Mouse (Mus musculus) intestine, embryonic 14.5 days (tissue): ENCODE data around the gene Spryd7. TPM values are rescaled to one million over a fixed set of nuclear protein-coding genes. Genes with fewer than 3 reads are reported as not detected.
A peak's percentile ranks its signal among the peaks of the same experiment; 100 is the strongest.
"Not testable (repeated sequence)": the region's sequence is repeated elsewhere in the genome, so short reads cannot be mapped to it uniquely, and the experiment has no call there.

Experiments
- ATAC-seq: fragments of 200-750 bp; cut with Nextera tagmentation; replicated peaks from 2 replicates; pipeline ENCODE4 v1.8.0; 2017; ENCODE audit warnings: low read depth, moderate number of reproducible peaks, moderate TSS enrichment, moderate library complexity; ENCODE audit not compliant: low FRiP score, low TSS enrichment
- DNase-seq: peaks from one replicate; pipeline ENCODE4 v3.0.0-alpha.2; 2018; ENCODE audit warnings: low spot score
- H3K27ac ChIP-seq: fragments of 300-500 bp; sonication (generic); 2 replicates; pipeline ENCODE4 v1.5.1; 2014; ENCODE audit warnings: low read depth, mild to moderate bottlenecking, control low read depth
- H3K27me3 ChIP-seq: fragments of 300-500 bp; sonication (generic); replicated peaks from 2 replicates; pipeline ENCODE4 v1.6.1; 2014; ENCODE audit warnings: low read length, control low read depth; ENCODE audit not compliant: control insufficient read depth, insufficient read depth
- H3K36me3 ChIP-seq: fragments of 300-500 bp; sonication (generic); 2 replicates; pipeline ENCODE4 v1.6.1; 2014; ENCODE audit warnings: low read length, control low read depth; ENCODE audit not compliant: control insufficient read depth, insufficient read depth
- H3K4me1 ChIP-seq: fragments of 300-500 bp; sonication (generic); replicated peaks from 2 replicates; pipeline ENCODE4 v1.6.1; 2014; ENCODE audit warnings: low read length, control low read depth, mixed read lengths; ENCODE audit not compliant: control insufficient read depth, insufficient read depth
- H3K4me2 ChIP-seq: fragments of 300-500 bp; sonication (generic); 2 replicates; pipeline ENCODE4 v1.6.1; 2014; ENCODE audit warnings: low read length
- H3K4me3 ChIP-seq: fragments of 300-500 bp; sonication (generic); 2 replicates; pipeline ENCODE4 v1.5.1; 2014; ENCODE audit warnings: low read depth, low read length, control low read depth, mixed read lengths
- H3K9ac ChIP-seq: fragments of 300-500 bp; sonication (generic); 2 replicates; pipeline ENCODE4 v1.6.1; 2014; ENCODE audit warnings: mild to moderate bottlenecking, low read length
- H3K9me3 ChIP-seq: fragments of 300-500 bp; sonication (generic); 2 replicates; pipeline ENCODE4 v1.6.1; 2016; ENCODE audit warnings: low read length, control low read depth; ENCODE audit not compliant: control insufficient read depth
- WGBS: fragments of 180-500 bp; shearing (Covaris S2); extraction: QIAGEN DNeasy Blood & Tissue Kit; methylation state at CpG from one replicate; pipeline ENCODE4 v1.1.7; 2014; 5-methylcytosine and 5-hydroxymethylcytosine counted together
- polyA plus RNA-seq: library from polyadenylated mRNA; unstranded; fragments of >200 nt; fragmentation: Nextera tagmentation; extraction: Ambion mirVana; gene quantifications from 2 replicates; pipeline ENCODE4 v1.2.1, GENCODE M21; 2014

The Spryd7 gene
- polyA plus RNA-seq, 1 experiment from 2014 or later = 19.6 TPM

GRCm38 (mm10) chr14:61596719-61597426, 40.2 kb upstream of the Spryd7 start:
- Histone ChIP-seq H3K4me3 (no peak overlapping the region), H3K9me3 (no peaks in the 10 kb centered on the region), H3K4me2 (no peak overlapping the region), H3K27me3 (no peaks in the 10 kb centered on the region), H3K36me3 (no peaks in the 10 kb centered on the region), H3K27ac (no peak overlapping the region), H3K4me1 (peaks cover 8% of the 10 kb centered on the region; the same call in 1 of the 2 replicates), H3K9ac (no peak overlapping the region)
- DNase-seq = no peak
- no peak for ATAC-seq
- 89% methylated on average over 9 of the region's 9 CpGs for WGBS

GRCm38 (mm10) chr14:61589288-61590065, 32.8 kb upstream of the Spryd7 start:
- H3K4me2 ChIP-seq = no peak overlapping the region
- no peak overlapping the region for H3K9ac ChIP-seq
- H3K4me1 ChIP-seq = no peaks in the 10 kb centered on the region
- ATAC-seq (no peak), DNase-seq (no peak)
- no peak overlapping the region for H3K27ac ChIP-seq
- no peaks in the 10 kb centered on the region for H3K9me3 ChIP-seq
- H3K36me3 ChIP-seq = no peaks in the 10 kb centered on the region
- WGBS = 80% methylated on average over 4 of the region's 4 CpGs
- H3K27me3 ChIP-seq = no peaks in the 10 kb centered on the region
- no peak overlapping the region for H3K4me3 ChIP-seq

- WGBS = 86% methylated on average over 8 of the region's 8 CpGs
- Histone ChIP-seq H3K36me3 (no peaks in the 10 kb centered on the region), H3K27ac (no peak overlapping the region), H3K4me2 (no peak overlapping the region), H3K9me3 (no peaks in the 10 kb centered on the region), H3K27me3 (no peaks in the 10 kb centered on the region), H3K4me3 (no peak overlapping the region), H3K9ac (no peak overlapping the region), H3K4me1 (no peaks in the 10 kb centered on the region)
- DNase-seq (no peak), ATAC-seq (no peak)
Observed at GRCm38 (mm10) chr14:61575941-61576340, 19.3 kb upstream of the Spryd7 start.

- H3K27ac ChIP-seq = no peak overlapping the region
- no peak overlapping the region for H3K9ac ChIP-seq
- no peak overlapping the region for H3K4me2 ChIP-seq
- H3K9me3 ChIP-seq = no peaks in the 10 kb centered on the region
- H3K27me3 ChIP-seq = no peaks in the 10 kb centered on the region
- DNase-seq (no peak), ATAC-seq (no peak)
- H3K36me3 ChIP-seq = no peaks in the 10 kb centered on the region
- H3K4me1 ChIP-seq = no peaks in the 10 kb centered on the region
- WGBS = 90% methylated on average over 10 of the region's 10 CpGs
- H3K4me3 ChIP-seq = no peak overlapping the region
Observed at GRCm38 (mm10) chr14:61575066-61575465, 18.4 kb upstream of the Spryd7 start.

GRCm38 (mm10) chr14:61572131-61572530, 15.4 kb upstream of the Spryd7 start:
- no peak overlapping the region for H3K4me2 ChIP-seq
- 63% methylated on average over 2 of the region's 2 CpGs for WGBS
- DNase-seq (no peak), ATAC-seq (peak; percentile 27; the same call in 1 of the 2 replicates)
- no peak overlapping the region for H3K27ac ChIP-seq
- H3K36me3 ChIP-seq = no peaks in the 10 kb centered on the region
- H3K4me1 ChIP-seq = no peaks in the 10 kb centered on the region
- H3K4me3 ChIP-seq = no peak overlapping the region
- H3K27me3 ChIP-seq = no peaks in the 10 kb centered on the region
- H3K9me3 ChIP-seq = no peaks in the 10 kb centered on the region
- H3K9ac ChIP-seq = no peak overlapping the region

- peak overlapping the region; percentile 25; the same call in 1 of the 2 replicates for H3K4me2 ChIP-seq
- WGBS = 15% methylated on average over 4 of the region's 4 CpGs
- ATAC-seq (no peak), DNase-seq (peak; percentile 86)
- no peak overlapping the region for H3K27ac ChIP-seq
- no peaks in the 10 kb centered on the region for H3K4me1 ChIP-seq
- no peak overlapping the region for H3K9ac ChIP-seq
- H3K36me3 ChIP-seq = no peaks in the 10 kb centered on the region
- H3K27me3 ChIP-seq = no peaks in the 10 kb centered on the region
- H3K4me3 ChIP-seq = no peak overlapping the region
- H3K9me3 ChIP-seq = no peaks in the 10 kb centered on the region
Observed at GRCm38 (mm10) chr14:61571366-61571765, 14.7 kb upstream of the Spryd7 start.

GRCm38 (mm10) chr14:61569344-61569743, 12.7 kb upstream of the Spryd7 start:
- Histone ChIP-seq H3K27ac (no peak overlapping the region), H3K4me3 (no peak overlapping the region), H3K9me3 (no peaks in the 10 kb centered on the region), H3K4me1 (no peaks in the 10 kb centered on the region), H3K4me2 (no peak overlapping the region), H3K27me3 (no peaks in the 10 kb centered on the region), H3K9ac (no peak overlapping the region), H3K36me3 (no peaks in the 10 kb centered on the region)
- 54% methylated on average over 2 of the region's 2 CpGs for WGBS
- ATAC-seq = no peak
- no peak for DNase-seq

- not testable (repeated sequence) for H3K4me2 ChIP-seq, H3K36me3 ChIP-seq, H3K4me3 ChIP-seq, H3K27me3 ChIP-seq, DNase-seq, H3K9ac ChIP-seq, ATAC-seq, H3K4me1 ChIP-seq, H3K9me3 ChIP-seq, H3K27ac ChIP-seq
- 90% methylated on average over 4 of the region's 4 CpGs for WGBS
Observed at GRCm38 (mm10) chr14:61566211-61566610, 9.5 kb upstream of the Spryd7 start.
